Mouse (Mus musculus): Measurements from ENCODE around the gene Abtb2. TPM values are rescaled to one million over a fixed set of nuclear protein-coding genes. Genes with fewer than 3 reads are reported as not detected.

Abtb2 gene
- polyA plus RNA-seq, 1 experiment from 2014 or later, result 16.5 TPM

GRCm38 (mm10) chr2:103601531-103601930 is 35.4 kb downstream of the Abtb2 start:
- no peak overlapping the region for H3K4me2 ChIP-seq (replicated peaks)
- no peaks in the 10 kb centered on the region for H3K27me3 ChIP-seq
- no peak for ATAC-seq (ENCODE audit: insufficient number of reproducible peaks, low FRiP score, low TSS enrichment, low read depth)
- WGBS, result 37% methylated on average over 1 of the region's 1 CpGs
- no peaks in the 10 kb centered on the region for H3K9me3 ChIP-seq (replicated peaks)
- H3K27ac ChIP-seq (replicated peaks), result no peak overlapping the region
- H3K4me3 ChIP-seq (replicated peaks), result no peak overlapping the region
- H3K4me1 ChIP-seq, result peaks cover 44% of the 10 kb centered on the region
- no peaks in the 10 kb centered on the region for H3K36me3 ChIP-seq
- H3K9ac ChIP-seq, result no peak overlapping the region

GRCm38 (mm10) chr2:103603209-103603608 is 37.1 kb downstream of the Abtb2 start:
- WGBS, result 79% methylated on average over 3 of the region's 3 CpGs
- H3K4me1 ChIP-seq, result peaks cover 47% of the 10 kb centered on the region
- no peaks in the 10 kb centered on the region for H3K9me3 ChIP-seq (replicated peaks)

GRCm38 (mm10) chr2:103603869-103604268 is 37.8 kb downstream of the Abtb2 start:
- Histone ChIP-seq H3K27ac (replicated peaks) (no peak overlapping the region), H3K27me3 (no peaks in the 10 kb centered on the region), H3K4me3 (replicated peaks) (no peak overlapping the region), H3K9ac (no peak overlapping the region), H3K4me2 (replicated peaks) (no peak overlapping the region), H3K4me1 (peaks cover 52% of the 10 kb centered on the region), H3K9me3 (replicated peaks) (no peaks in the 10 kb centered on the region), H3K36me3 (no peaks in the 10 kb centered on the region)
- 69% methylated on average over 1 of the region's 1 CpGs for WGBS
- ATAC-seq (ENCODE audit: insufficient number of reproducible peaks, low FRiP score, low TSS enrichment, low read depth), result no peak

More at GRCm38 (mm10) chr2:103603209-103603608, 37.1 kb downstream of the Abtb2 start:
- Histone ChIP-seq H3K27ac (replicated peaks) (no peak overlapping the region), H3K36me3 (no peaks in the 10 kb centered on the region), H3K4me3 (replicated peaks) (no peak overlapping the region), H3K4me2 (replicated peaks) (no peak overlapping the region), H3K27me3 (no peaks in the 10 kb centered on the region), H3K9ac (no peak overlapping the region)
- ATAC-seq (ENCODE audit: insufficient number of reproducible peaks, low FRiP score, low TSS enrichment, low read depth), result no peak

GRCm38 (mm10) chr2:103605805-103606498 is 39.8 kb downstream of the Abtb2 start:
- Histone ChIP-seq H3K9me3 (replicated peaks) (no peaks in the 10 kb centered on the region), H3K4me2 (replicated peaks) (no peak overlapping the region), H3K36me3 (no peaks in the 10 kb centered on the region), H3K27me3 (no peaks in the 10 kb centered on the region), H3K4me1 (peaks cover 43% of the 10 kb centered on the region), H3K27ac (replicated peaks) (no peak overlapping the region), H3K4me3 (replicated peaks) (no peak overlapping the region), H3K9ac (no peak overlapping the region)
- WGBS, result 92% methylated on average over 4 of the region's 4 CpGs
- no peak for ATAC-seq (ENCODE audit: insufficient number of reproducible peaks, low FRiP score, low TSS enrichment, low read depth)

- H3K9me3 ChIP-seq (replicated peaks), result no peaks in the 10 kb centered on the region
- no peak overlapping the region for H3K27ac ChIP-seq (replicated peaks)
- no peak overlapping the region for H3K4me3 ChIP-seq (replicated peaks)
- H3K27me3 ChIP-seq, result no peaks in the 10 kb centered on the region
- ATAC-seq (ENCODE audit: insufficient number of reproducible peaks, low FRiP score, low TSS enrichment, low read depth), result 0 out of 2 replicates have a peak, but pooled peaks have one; percentile 34
- peaks cover 32% of the 10 kb centered on the region for H3K4me1 ChIP-seq
- 41% methylated on average over 10 of the region's 10 CpGs for WGBS
- no peak overlapping the region for H3K9ac ChIP-seq
- no peak overlapping the region for H3K4me2 ChIP-seq (replicated peaks)
- no peaks in the 10 kb centered on the region for H3K36me3 ChIP-seq
Observed at GRCm38 (mm10) chr2:103607926-103608325, 41.8 kb downstream of the Abtb2 start.

- Histone ChIP-seq H3K27me3 (no peaks in the 10 kb centered on the region), H3K9ac (no peak overlapping the region), H3K4me2 (replicated peaks) (no peak overlapping the region), H3K4me3 (replicated peaks) (no peak overlapping the region), H3K36me3 (no peaks in the 10 kb centered on the region), H3K27ac (replicated peaks) (no peak overlapping the region), H3K4me1 (peaks cover 32% of the 10 kb centered on the region), H3K9me3 (replicated peaks) (no peaks in the 10 kb centered on the region)
- ATAC-seq (ENCODE audit: insufficient number of reproducible peaks, low FRiP score, low TSS enrichment, low read depth), result no peak
- WGBS, result 41% methylated on average over 1 of the region's 1 CpGs
Observed at GRCm38 (mm10) chr2:103608947-103609346, 42.8 kb downstream of the Abtb2 start.

- H3K4me3 ChIP-seq (replicated peaks), result no peak overlapping the region
- no peak overlapping the region for H3K4me2 ChIP-seq (replicated peaks)
- no peak for ATAC-seq (ENCODE audit: insufficient number of reproducible peaks, low FRiP score, low TSS enrichment, low read depth)
- no peak overlapping the region for H3K27ac ChIP-seq (replicated peaks)
- no peaks in the 10 kb centered on the region for H3K9me3 ChIP-seq (replicated peaks)
- peaks cover 32% of the 10 kb centered on the region for H3K4me1 ChIP-seq
- no peaks in the 10 kb centered on the region for H3K36me3 ChIP-seq
- H3K9ac ChIP-seq, result no peak overlapping the region
- 46% methylated on average over 3 of the region's 3 CpGs for whole genome bisulfite sequencing
- no peaks in the 10 kb centered on the region for H3K27me3 ChIP-seq
Observed at GRCm38 (mm10) chr2:103609499-103609898, 43.4 kb downstream of the Abtb2 start.

- no peaks in the 10 kb centered on the region for H3K36me3 ChIP-seq
- no peak overlapping the region for H3K4me2 ChIP-seq (replicated peaks)
- WGBS, result 88% methylated on average over 8 of the region's 8 CpGs
- H3K4me1 ChIP-seq, result peaks cover 32% of the 10 kb centered on the region
- no peaks in the 10 kb centered on the region for H3K27me3 ChIP-seq
- H3K9ac ChIP-seq, result no peak overlapping the region
- ATAC-seq (ENCODE audit: insufficient number of reproducible peaks, low FRiP score, low TSS enrichment, low read depth), result no peak
- H3K4me3 ChIP-seq (replicated peaks), result no peak overlapping the region
- no peaks in the 10 kb centered on the region for H3K9me3 ChIP-seq (replicated peaks)
- H3K27ac ChIP-seq (replicated peaks), result no peak overlapping the region
Observed at GRCm38 (mm10) chr2:103610831-103611535, 44.9 kb downstream of the Abtb2 start.

- no peak overlapping the region for H3K4me2 ChIP-seq (replicated peaks)
- 81% methylated on average over 3 of the region's 3 CpGs for WGBS
- H3K9ac ChIP-seq, result no peak overlapping the region
- H3K36me3 ChIP-seq, result no peaks in the 10 kb centered on the region
- no peaks in the 10 kb centered on the region for H3K27me3 ChIP-seq
- H3K27ac ChIP-seq (replicated peaks), result no peak overlapping the region
- H3K9me3 ChIP-seq (replicated peaks), result no peaks in the 10 kb centered on the region
- no peak overlapping the region for H3K4me3 ChIP-seq (replicated peaks)
- H3K4me1 ChIP-seq, result peaks cover 17% of the 10 kb centered on the region; the same call in 1 of the 2 replicates
- no peak for ATAC-seq (ENCODE audit: insufficient number of reproducible peaks, low FRiP score, low TSS enrichment, low read depth)
Observed at GRCm38 (mm10) chr2:103613865-103614264, 47.8 kb downstream of the Abtb2 start.

- Histone ChIP-seq H3K9ac (no peak overlapping the region), H3K4me1 (0 out of 2 replicates have a peak, but pooled peaks cover 9% of the 10 kb centered on the region), H3K36me3 (no peaks in the 10 kb centered on the region), H3K27me3 (no peaks in the 10 kb centered on the region), H3K27ac (replicated peaks) (no peak overlapping the region), H3K9me3 (replicated peaks) (no peaks in the 10 kb centered on the region), H3K4me3 (replicated peaks) (no peak overlapping the region), H3K4me2 (replicated peaks) (no peak overlapping the region)
- no peak for ATAC-seq (ENCODE audit: insufficient number of reproducible peaks, low FRiP score, low TSS enrichment, low read depth)
- WGBS, result 95% methylated on average over 5 of the region's 5 CpGs
Observed at GRCm38 (mm10) chr2:103615028-103615427, 48.9 kb downstream of the Abtb2 start.

GRCm38 (mm10) chr2:103618407-103618806 is 52.3 kb downstream of the Abtb2 start:
- no peak overlapping the region for H3K27ac ChIP-seq (replicated peaks)
- H3K4me3 ChIP-seq (replicated peaks), result no peak overlapping the region
- no peaks in the 10 kb centered on the region for H3K36me3 ChIP-seq
- no peaks in the 10 kb centered on the region for H3K27me3 ChIP-seq
- H3K4me1 ChIP-seq, result no peaks in the 10 kb centered on the region
- no peak for ATAC-seq (ENCODE audit: insufficient number of reproducible peaks, low FRiP score, low TSS enrichment, low read depth)
- H3K9ac ChIP-seq, result no peak overlapping the region
- no peaks in the 10 kb centered on the region for H3K9me3 ChIP-seq (replicated peaks)
- H3K4me2 ChIP-seq (replicated peaks), result no peak overlapping the region
